Mouse (Mus musculus) ES-E14 (cell line): ENCODE results near the gene Uba7. TPM values are rescaled to one million over a fixed set of nuclear protein-coding genes. Genes with fewer than 3 reads are reported as not detected.

Source experiments
- DNase-seq: peaks from one replicate; pipeline ENCODE4 v3.0.0-alpha.2; 2013; ENCODE audit warnings: low read depth, low spot score
- H3K27ac ChIP-seq: 2 replicates; pipeline ENCODE4 v1.5.1; 2012; ENCODE audit warnings: low read depth, mild to moderate bottlenecking, low read length, moderate library complexity, mixed read lengths; ENCODE audit not compliant: poor library complexity, insufficient read depth, severe bottlenecking
- H3K36me3 ChIP-seq: 2 replicates; pipeline ENCODE4 v1.6.1; 2012; ENCODE audit warnings: mild to moderate bottlenecking, low read length, moderate library complexity, mixed read lengths; ENCODE audit not compliant: control insufficient read depth, poor library complexity, insufficient read depth, severe bottlenecking
- H3K4me1 ChIP-seq, 2 experiments: fragments of 150-350 bp in 1 of 2; sonication (generic) in 1 of 2; 2 replicates each; pipeline ENCODE4 v1.6.1; 2012; ENCODE audit warnings: low read length in 2 of 2, mild to moderate bottlenecking in 1 of 2, mixed read lengths in 1 of 2; ENCODE audit not compliant: control insufficient read depth in 2 of 2, insufficient read depth in 2 of 2, poor library complexity in 1 of 2
- H3K4me3 ChIP-seq, 2 experiments: fragments of 150-350 bp in 1 of 2; sonication (generic) in 1 of 2; 2 replicates each; pipeline ENCODE4 v1.5.1; 2012; ENCODE audit warnings: low read length in 2 of 2, low read depth in 1 of 2, mild to moderate bottlenecking in 1 of 2, mixed read lengths in 1 of 2; ENCODE audit not compliant: insufficient read depth in 1 of 2, poor library complexity in 1 of 2, severe bottlenecking in 1 of 2
- H3K9ac ChIP-seq: 2 replicates; pipeline ENCODE4 v1.6.1; 2012; ENCODE audit warnings: low read depth, mild to moderate bottlenecking, low read length, mixed read lengths; ENCODE audit not compliant: poor library complexity, insufficient read depth, severe bottlenecking
- H3K9me3 ChIP-seq: fragments of 150-350 bp; sonication (generic); 2 replicates; pipeline ENCODE4 v1.6.1; 2012; ENCODE audit warnings: low read depth, mild to moderate bottlenecking, low read length; ENCODE audit not compliant: control insufficient read depth, insufficient read depth
- CHD2 ChIP-seq: IDR thresholded peaks from 2 replicates; pipeline ENCODE4 v1.6.1; 2014; ENCODE audit warnings: mild to moderate bottlenecking, low read depth, low read length, inconsistent platforms
- HCFC1 ChIP-seq: IDR thresholded peaks from 2 replicates; pipeline ENCODE4 v1.6.1; 2012; ENCODE audit warnings: low read length, inconsistent platforms, borderline replicate concordance; ENCODE audit not compliant: insufficient read depth
- MAFK ChIP-seq: IDR thresholded peaks from 2 replicates; pipeline ENCODE4 v1.6.1; 2014; ENCODE audit warnings: mild to moderate bottlenecking, low read depth, low read length, inconsistent platforms; ENCODE audit not compliant: insufficient read depth
- ZC3H11A ChIP-seq: IDR thresholded peaks from 2 replicates; pipeline ENCODE4 v1.6.1; 2012; ENCODE audit warnings: low read depth, mild to moderate bottlenecking, inconsistent platforms, low read length, borderline replicate concordance
- ZNF384 ChIP-seq: IDR thresholded peaks from 2 replicates; pipeline ENCODE4 v1.6.1; 2012; ENCODE audit warnings: low read depth, low read length, inconsistent platforms
- in situ Hi-C, 2 experiments: fragments of 600-800 bp; cut with MboI; formaldehyde crosslinking; loops; one replicate each; pipeline ENCODE4 v1.15.1; 2025; ENCODE audit warnings: low sequenced_read_pairs in 2 of 2, inconsistent platforms in 1 of 2; ENCODE audit not compliant: unreplicated experiment in 2 of 2
- total RNA-seq: library from RNA; depleted of rRNA; stranded (reverse); fragments of 300-350 nt; gene quantifications from 2 replicates; pipeline ENCODE4 v1.2.3, GENCODE M21; 2012

Uba7 gene
- total RNA-seq, 1 experiment: 1.0 TPM

GRCm38 (mm10) chr9:107936831-107937230 lies 38.5 kb upstream of the Uba7 start:
- in situ Hi-C loops: no loop called here
- Histone ChIP-seq H3K9me3 (no peaks in the 10 kb centered on the region), H3K9ac (no peak overlapping the region; the same call in 1 of the 2 replicates), H3K36me3 (no peaks in the 10 kb centered on the region), H3K4me1 (peaks cover 0 to 7% of the 10 kb centered on the region in 2 experiments; a peak in 3 of 4 replicates), H3K4me3 (peak overlapping the region; percentile 76 to 82; a peak in 3 of 4 replicates), H3K27ac (no peak overlapping the region)
- DNase-seq: no peak
- TF ChIP-seq ZNF384 (no peak), CHD2 (no peak), ZC3H11A (no peak)

GRCm38 (mm10) chr9:107947241-107948194 lies 27.8 kb upstream of the Uba7 start:
- H3K27ac ChIP-seq: no peak overlapping the region
- TF ChIP-seq HCFC1 (no peak), ZC3H11A (no peak), ZNF384 (no peak), MAFK (no peak), CHD2 (no peak)
- in situ Hi-C loops: no loop called here
- no peak for DNase-seq
- H3K9me3 ChIP-seq: no peaks in the 10 kb centered on the region
- no peak overlapping the region for H3K4me3 ChIP-seq
- H3K36me3 ChIP-seq: peaks cover 17% of the 10 kb centered on the region
- no peak overlapping the region for H3K9ac ChIP-seq
- H3K4me1 ChIP-seq: peaks cover 0 to 2% of the 10 kb centered on the region in 2 experiments; a peak in 1 of 4 replicates

GRCm38 (mm10) chr9:107949184-107949921 lies 26.0 kb upstream of the Uba7 start:
- Histone ChIP-seq H3K4me3 (no peak overlapping the region), H3K9me3 (no peaks in the 10 kb centered on the region), H3K36me3 (peaks cover 19% of the 10 kb centered on the region), H3K4me1 (peaks cover 0 to 2% of the 10 kb centered on the region in 2 experiments; a peak in 1 of 4 replicates), H3K9ac (no peak overlapping the region), H3K27ac (no peak overlapping the region)
- in situ Hi-C loops: no loop called here
- no peak for DNase-seq
- TF ChIP-seq MAFK: no peak

- Histone ChIP-seq H3K4me3 (peak within 1 kb of the TSS; percentile 80 to 97), H3K36me3 (peaks cover 19% of the 10 kb centered on the region), H3K9me3 (no peaks in the 10 kb centered on the region), H3K4me1 (peaks cover 0 to 2% of the 10 kb centered on the region in 2 experiments; a peak in 1 of 4 replicates), H3K9ac (peak within 1 kb of the TSS; percentile 79), H3K27ac (peak within 1 kb of the TSS; percentile 28; the same call in 1 of the 2 replicates)
- TF ChIP-seq ZC3H11A (no peak), ZNF384 (no peak), HCFC1 (no peak), MAFK (no peak), CHD2 (no peak)
- DNase-seq: no peak
- in situ Hi-C loops: no loop called here
Observed at GRCm38 (mm10) chr9:107949922-107950235, 25.4 kb upstream of the Uba7 start, which contains the start of gene Traip. Traip (plus strand) TSS chr9:107950136.
